Mouse (Mus musculus): ENCODE data around the gene Rnd2. TPM values are rescaled to one million over a fixed set of nuclear protein-coding genes. Genes with fewer than 3 reads are reported as not detected.

The Rnd2 gene
- polyA plus RNA-seq, 1 experiment from 2014 or later = 14.0 TPM

DNA sequence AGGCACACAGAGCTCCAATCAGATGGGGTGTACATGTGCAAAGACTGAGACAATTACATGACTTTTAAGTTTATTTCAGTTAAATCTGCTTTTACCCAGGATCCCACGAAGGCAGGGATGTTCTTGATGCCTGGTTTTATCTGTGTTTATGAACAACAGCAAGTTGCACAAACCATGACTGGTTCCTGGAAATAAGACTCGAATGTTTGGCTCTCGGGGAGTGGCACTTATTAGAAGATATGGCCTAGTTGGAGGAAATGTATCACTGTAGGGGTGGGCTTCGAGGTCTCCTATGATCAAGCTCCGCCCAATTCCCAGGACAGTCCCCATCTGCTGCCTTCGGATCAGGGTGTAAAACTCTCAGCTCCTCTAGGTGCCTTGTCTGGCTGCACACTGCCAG lies 21.3 kb downstream of the Rnd2 start:
- peaks cover 31% of the 10 kb centered on the region for H3K36me3 ChIP-seq
- no peak overlapping the region for H3K4me3 ChIP-seq
- H3K9ac ChIP-seq = no peak overlapping the region
- 81% methylated on average over 6 of the region's 6 CpGs for WGBS
- H3K9me3 ChIP-seq = no peaks in the 10 kb centered on the region
- no peak overlapping the region for H3K27ac ChIP-seq
- ATAC-seq (ENCODE audit: insufficient number of reproducible peaks, insufficient read depth, low FRiP score, low TSS enrichment, low read depth) = no peak
- no peaks in the 10 kb centered on the region for H3K27me3 ChIP-seq
- no peaks in the 10 kb centered on the region for H3K4me1 ChIP-seq
- no peak overlapping the region for H3K4me2 ChIP-seq

DNA sequence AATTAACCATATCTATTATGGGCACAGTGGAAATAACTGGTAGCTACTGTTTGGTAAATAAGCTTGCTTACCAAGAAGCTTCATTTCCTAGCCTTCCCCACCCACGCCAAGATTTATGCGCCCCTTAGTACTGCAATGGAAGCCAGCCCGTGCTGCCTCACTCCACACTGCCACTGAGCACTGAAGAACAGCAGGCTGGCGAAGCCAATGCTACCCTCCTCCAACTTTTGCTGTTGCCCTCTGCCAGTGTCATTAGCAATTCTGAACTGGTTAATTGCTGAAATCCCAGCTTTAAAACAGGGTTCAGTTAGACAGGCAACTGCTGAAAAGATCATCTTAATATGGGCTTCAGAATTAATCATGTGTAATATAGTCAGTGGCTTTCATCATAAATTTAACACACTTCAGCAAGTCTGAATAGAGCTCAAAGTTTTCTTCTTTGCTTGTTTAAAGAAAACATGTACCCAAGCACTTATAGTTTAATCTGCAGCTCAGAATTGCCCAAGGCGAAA lies 41.5 kb downstream of the Rnd2 start:
- no peaks in the 10 kb centered on the region for H3K9me3 ChIP-seq
- no peak overlapping the region for H3K4me3 ChIP-seq
- no peaks in the 10 kb centered on the region for H3K4me1 ChIP-seq
- H3K27ac ChIP-seq = no peak overlapping the region
- no peak overlapping the region for H3K9ac ChIP-seq
- H3K4me2 ChIP-seq = no peak overlapping the region
- ATAC-seq (ENCODE audit: insufficient number of reproducible peaks, insufficient read depth, low FRiP score, low TSS enrichment, low read depth) = no peak
- 88% methylated on average over 5 of the region's 5 CpGs for WGBS
- H3K36me3 ChIP-seq = peaks cover 53% of the 10 kb centered on the region
- H3K27me3 ChIP-seq = no peaks in the 10 kb centered on the region

DNA sequence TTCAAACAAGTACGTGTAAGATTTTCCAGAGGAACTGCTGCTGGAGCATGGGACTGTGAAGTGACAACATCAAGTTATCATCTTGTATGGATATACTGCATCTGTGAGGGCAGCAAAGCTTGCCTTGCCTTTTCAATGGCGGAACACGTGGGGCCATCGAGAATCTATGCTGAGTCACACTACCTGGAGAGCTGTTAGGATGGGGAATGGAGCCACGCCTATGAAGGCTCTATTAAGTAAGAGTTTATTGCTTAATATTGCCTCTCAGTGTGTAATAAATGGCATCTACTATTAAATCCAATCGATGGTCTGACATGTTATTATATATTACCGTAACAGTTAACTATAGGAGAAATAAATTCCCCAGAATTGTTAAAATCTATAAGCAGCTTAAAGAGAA lies 42.3 kb downstream of the Rnd2 start:
- no peak overlapping the region for H3K4me2 ChIP-seq
- no peak overlapping the region for H3K27ac ChIP-seq
- peaks cover 50% of the 10 kb centered on the region for H3K36me3 ChIP-seq
- H3K4me1 ChIP-seq = no peaks in the 10 kb centered on the region
- WGBS = 93% methylated on average over 7 of the region's 7 CpGs
- H3K27me3 ChIP-seq = no peaks in the 10 kb centered on the region
- ATAC-seq (ENCODE audit: insufficient number of reproducible peaks, insufficient read depth, low FRiP score, low TSS enrichment, low read depth) = no peak
- no peaks in the 10 kb centered on the region for H3K9me3 ChIP-seq
- H3K9ac ChIP-seq = no peak overlapping the region
- H3K4me3 ChIP-seq = no peak overlapping the region

DNA sequence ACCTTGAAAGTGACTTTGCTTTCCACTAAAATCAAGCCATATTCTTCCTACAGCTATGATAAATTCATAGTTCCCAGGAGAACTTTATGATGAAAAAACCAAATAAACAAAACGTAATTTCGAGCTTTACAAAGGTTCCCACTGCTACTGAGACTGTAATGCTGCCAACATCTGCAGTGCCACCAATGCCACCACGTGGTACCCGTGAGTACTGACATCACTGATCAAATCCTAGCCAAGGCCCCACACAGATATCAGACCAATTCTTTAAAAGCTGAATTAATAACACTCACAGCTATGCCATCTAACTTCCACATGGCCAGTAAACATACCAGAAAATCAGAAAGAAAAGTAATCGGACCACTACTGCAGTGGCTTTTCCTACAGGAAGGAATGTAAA lies 54.1 kb downstream of the Rnd2 start:
- 82% methylated on average over 5 of the region's 5 CpGs for WGBS
- Histone ChIP-seq H3K27me3 (no peaks in the 10 kb centered on the region), H3K36me3 (peaks cover 40% of the 10 kb centered on the region), H3K4me2 (no peak overlapping the region), H3K27ac (no peak overlapping the region), H3K4me3 (no peak overlapping the region), H3K4me1 (no peaks in the 10 kb centered on the region), H3K9ac (no peak overlapping the region), H3K9me3 (no peaks in the 10 kb centered on the region)
- ATAC-seq (ENCODE audit: insufficient number of reproducible peaks, insufficient read depth, low FRiP score, low TSS enrichment, low read depth) = no peak

DNA sequence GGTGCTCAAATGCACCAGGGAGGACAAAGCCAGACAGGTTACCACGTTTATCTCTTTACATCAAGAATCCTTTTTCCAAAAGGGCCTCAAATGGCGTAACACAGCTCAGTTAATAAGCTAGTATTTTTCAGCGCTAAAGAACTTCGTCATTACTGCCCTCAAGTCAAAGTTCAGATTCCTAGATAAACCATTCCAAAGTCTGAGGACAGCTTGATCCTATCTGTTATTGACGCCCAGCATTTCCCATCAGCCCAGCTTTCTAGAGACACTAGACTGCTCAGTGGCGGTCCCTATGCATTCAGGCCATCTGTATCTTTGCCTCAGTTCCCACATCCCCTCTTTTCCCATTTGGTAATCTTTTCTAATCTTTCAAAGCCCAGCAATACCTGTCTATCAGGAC lies 54.6 kb downstream of the Rnd2 start:
- H3K9me3 ChIP-seq = no peaks in the 10 kb centered on the region
- H3K4me1 ChIP-seq = no peaks in the 10 kb centered on the region
- WGBS = 90% methylated on average over 6 of the region's 6 CpGs
- no peak overlapping the region for H3K4me2 ChIP-seq
- no peak overlapping the region for H3K4me3 ChIP-seq
- ATAC-seq (ENCODE audit: insufficient number of reproducible peaks, insufficient read depth, low FRiP score, low TSS enrichment, low read depth) = no peak
- H3K9ac ChIP-seq = no peak overlapping the region
- H3K27ac ChIP-seq = no peak overlapping the region
- H3K27me3 ChIP-seq = no peaks in the 10 kb centered on the region
- H3K36me3 ChIP-seq = peaks cover 40% of the 10 kb centered on the region

Small RNAs within 50 kb of the gene (microRNA-seq; reads per million reads assigned to microRNA genes)
- 0.55 reads per million for gene Mir6929

Other genes starting within 250 kb of the Rnd2 start
- gene Ezh1, start 238.5 kb upstream of the Rnd2 start, polyA plus RNA-seq (2015; fragmentation: Nextera tagmentation; extraction: Ambion mirVana) = 16.9 and 19.8 TPM in 2 replicates
- 84.9 and 92.3 TPM in 2 replicates for gene Ramp2, start 219.0 kb upstream of the Rnd2 start, polyA plus RNA-seq (2015; fragmentation: Nextera tagmentation; extraction: Ambion mirVana)
- gene Vps25, start 211.3 kb upstream of the Rnd2 start, polyA plus RNA-seq (2015; fragmentation: Nextera tagmentation; extraction: Ambion mirVana) = 106 and 118 TPM in 2 replicates
- 9.8 and 10.9 TPM in 2 replicates for gene Wnk4, start 204.4 kb upstream of the Rnd2 start, polyA plus RNA-seq (2015; fragmentation: Nextera tagmentation; extraction: Ambion mirVana)
- gene Cntd1, start 186.0 kb upstream of the Rnd2 start, polyA plus RNA-seq (2015; fragmentation: Nextera tagmentation; extraction: Ambion mirVana) = 1.7 and 2.3 TPM in 2 replicates
- 193 and 196 TPM in 2 replicates for gene Coa3, start 185.9 kb upstream of the Rnd2 start, polyA plus RNA-seq (2015; fragmentation: Nextera tagmentation; extraction: Ambion mirVana)
- gene Becn1, start 162.7 kb upstream of the Rnd2 start, polyA plus RNA-seq (2015; fragmentation: Nextera tagmentation; extraction: Ambion mirVana) = 129 and 130 TPM in 2 replicates
- 138 and 148 TPM in 2 replicates for gene Psme3, start 148.8 kb upstream of the Rnd2 start, polyA plus RNA-seq (2015; fragmentation: Nextera tagmentation; extraction: Ambion mirVana)
- gene Aoc2, start 139.9 kb upstream of the Rnd2 start, polyA plus RNA-seq (2015; fragmentation: Nextera tagmentation; extraction: Ambion mirVana) = 1.3 and 1.7 TPM in 2 replicates
- gene Aoc3, start 134.4 kb upstream of the Rnd2 start, polyA plus RNA-seq (2015; fragmentation: Nextera tagmentation; extraction: Ambion mirVana) = 0.10 and 0.15 TPM in 2 replicates
- not detected in 2 replicates for gene G6pc, start 97.4 kb upstream of the Rnd2 start, polyA plus RNA-seq (2015; fragmentation: Nextera tagmentation; extraction: Ambion mirVana)
- 73.9 and 88.6 TPM in 2 replicates for gene Aarsd1, start 47.4 kb upstream of the Rnd2 start, polyA plus RNA-seq (2015; fragmentation: Nextera tagmentation; extraction: Ambion mirVana)
- gene Gm27029, start 40.2 kb upstream of the Rnd2 start, polyA plus RNA-seq (2015; fragmentation: Nextera tagmentation; extraction: Ambion mirVana) = 9.7 and 10.4 TPM in 2 replicates
- 19.5 and 21.8 TPM in 2 replicates for gene Rundc1, start 39.9 kb upstream of the Rnd2 start, polyA plus RNA-seq (2015; fragmentation: Nextera tagmentation; extraction: Ambion mirVana)
- 5.5 and 8.1 TPM in 2 replicates for gene Ptges3l, start 39.7 kb upstream of the Rnd2 start, polyA plus RNA-seq (2015; fragmentation: Nextera tagmentation; extraction: Ambion mirVana)
- 342 and 404 TPM in 2 replicates for gene Rpl27, start 22.7 kb upstream of the Rnd2 start, polyA plus RNA-seq (2015; fragmentation: Nextera tagmentation; extraction: Ambion mirVana)
- gene Ifi35, start 16.6 kb upstream of the Rnd2 start, polyA plus RNA-seq (2015; fragmentation: Nextera tagmentation; extraction: Ambion mirVana) = 9.1 and 10.9 TPM in 2 replicates
- gene Vat1, start 1.2 kb downstream of the Rnd2 start, polyA plus RNA-seq (2015; fragmentation: Nextera tagmentation; extraction: Ambion mirVana) = 34.2 and 37.5 TPM in 2 replicates
- gene Brca1, start 87.0 kb downstream of the Rnd2 start, polyA plus RNA-seq (2015; fragmentation: Nextera tagmentation; extraction: Ambion mirVana) = 10.6 and 14.8 TPM in 2 replicates
- gene Nbr1, start 87.2 kb downstream of the Rnd2 start, polyA plus RNA-seq (2015; fragmentation: Nextera tagmentation; extraction: Ambion mirVana) = 77.1 and 80.7 TPM in 2 replicates
- gene Tmem106a, start 117.2 kb downstream of the Rnd2 start, polyA plus RNA-seq (2015; fragmentation: Nextera tagmentation; extraction: Ambion mirVana) = 3.6 and 3.8 TPM in 2 replicates
- gene Gm11634, start 134.3 kb downstream of the Rnd2 start, polyA plus RNA-seq (2015; fragmentation: Nextera tagmentation; extraction: Ambion mirVana) = not detected in 2 replicates
- gene Rdm1, start 162.2 kb downstream of the Rnd2 start, polyA plus RNA-seq (2015; fragmentation: Nextera tagmentation; extraction: Ambion mirVana) = 55.5 and 63.7 TPM in 2 replicates
- gene Arl4d, start 200.5 kb downstream of the Rnd2 start, polyA plus RNA-seq (2015; fragmentation: Nextera tagmentation; extraction: Ambion mirVana) = 3.3 and 3.4 TPM in 2 replicates

All from embryonic facial prominence, embryonic 13.5 days (tissue).